Mouse (Mus musculus) intestine, embryonic 15.5 days (tissue): ENCODE measurements around the gene Mrpl35. TPM values are rescaled to one million over a fixed set of nuclear protein-coding genes. Genes with fewer than 3 reads are reported as not detected.

Experiments
- ATAC-seq: fragments of 200-750 bp; cut with Nextera tagmentation; 2 replicates; pipeline ENCODE4 v1.8.0; 2017; ENCODE audit warnings: moderate TSS enrichment, moderate library complexity
- H3K27ac ChIP-seq: fragments of 300-500 bp; sonication (generic); 2 replicates; pipeline ENCODE4 v1.5.1; 2015; ENCODE audit warnings: mild to moderate bottlenecking, inconsistent platforms
- H3K27me3 ChIP-seq: fragments of 300-500 bp; sonication (generic); replicated peaks from 2 replicates; pipeline ENCODE4 v1.6.1; 2015; ENCODE audit warnings: inconsistent platforms
- H3K36me3 ChIP-seq: fragments of 300-500 bp; sonication (generic); 2 replicates; pipeline ENCODE4 v1.6.1; 2015; ENCODE audit warnings: inconsistent platforms
- H3K4me1 ChIP-seq: fragments of 300-500 bp; sonication (generic); replicated peaks from 2 replicates; pipeline ENCODE4 v1.6.1; 2015; ENCODE audit warnings: inconsistent platforms
- H3K4me2 ChIP-seq: fragments of 300-500 bp; sonication (generic); replicated peaks from 2 replicates; pipeline ENCODE4 v1.6.1; 2015; ENCODE audit warnings: mild to moderate bottlenecking, inconsistent platforms
- H3K4me3 ChIP-seq: fragments of 300-500 bp; sonication (generic); replicated peaks from 2 replicates; pipeline ENCODE4 v1.5.1; 2015; ENCODE audit warnings: inconsistent platforms
- H3K9ac ChIP-seq: fragments of 300-500 bp; sonication (generic); 2 replicates; pipeline ENCODE4 v1.6.1; 2015; ENCODE audit warnings: inconsistent platforms
- H3K9me3 ChIP-seq: fragments of 300-500 bp; sonication (generic); 2 replicates; pipeline ENCODE4 v1.6.1; 2016; ENCODE audit warnings: inconsistent platforms
- WGBS: fragments of 180-500 bp; shearing (Covaris S2); methylation state at CpG from one replicate; pipeline ENCODE4 v1.1.7; 2015; 5-methylcytosine and 5-hydroxymethylcytosine counted together
- polyA plus RNA-seq: library from polyadenylated mRNA; unstranded; fragments of >200 nt; fragmentation: Nextera tagmentation; extraction: Ambion mirVana; gene quantifications from 2 replicates; pipeline ENCODE4 v1.2.1, GENCODE M21; 2015

Gene Mrpl35
- polyA plus RNA-seq, 1 experiment from 2014 or later = 74.3 TPM

- Histone ChIP-seq H3K27me3 (no peaks in the 10 kb centered on the region), H3K4me1 (no peaks in the 10 kb centered on the region), H3K4me2 (no peak overlapping the region), H3K4me3 (no peak overlapping the region), H3K27ac (no peak overlapping the region), H3K36me3 (no peaks in the 10 kb centered on the region), H3K9me3 (no peaks in the 10 kb centered on the region), H3K9ac (no peak overlapping the region)
- WGBS = 68% methylated on average over 9 of the region's 9 CpGs
- no peak for ATAC-seq
Measured at GRCm38 (mm10) chr6:71788348-71788747, 38.4 kb downstream of the Mrpl35 start.

GRCm38 (mm10) chr6:71783165-71783564, 43.6 kb downstream of the Mrpl35 start:
- Histone ChIP-seq H3K4me2 (no peak overlapping the region), H3K27me3 (no peaks in the 10 kb centered on the region), H3K36me3 (no peaks in the 10 kb centered on the region), H3K4me3 (no peak overlapping the region), H3K9ac (no peak overlapping the region), H3K4me1 (no peaks in the 10 kb centered on the region), H3K27ac (no peak overlapping the region), H3K9me3 (no peaks in the 10 kb centered on the region)
- 89% methylated on average over 5 of the region's 5 CpGs for WGBS
- ATAC-seq = no peak

DNA sequence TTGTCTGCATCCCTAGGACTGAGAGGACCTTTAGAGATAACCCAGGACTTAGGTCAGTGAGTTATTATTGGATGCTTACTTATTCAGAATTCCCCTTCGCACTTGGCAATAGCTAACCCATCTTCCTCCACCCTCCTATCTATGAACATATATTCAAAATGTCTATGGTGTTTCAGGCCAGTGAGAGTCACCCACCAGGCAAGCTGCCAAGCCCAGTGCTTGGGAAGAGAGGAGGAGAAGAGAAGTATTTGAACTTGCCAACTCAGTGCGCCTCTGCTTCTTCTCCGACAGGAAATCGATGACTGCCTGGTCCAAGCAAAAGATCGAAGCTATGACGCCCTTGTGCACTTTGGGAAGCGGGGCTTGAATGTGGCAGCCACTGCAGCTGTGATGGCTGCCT, 46.3 kb downstream of the Mrpl35 start:
- no peaks in the 10 kb centered on the region for H3K27me3 ChIP-seq
- H3K27ac ChIP-seq = no peak overlapping the region
- H3K36me3 ChIP-seq = no peaks in the 10 kb centered on the region
- no peak overlapping the region for H3K9ac ChIP-seq
- WGBS = 84% methylated on average over 7 of the region's 7 CpGs
- no peak for ATAC-seq
- no peaks in the 10 kb centered on the region for H3K9me3 ChIP-seq
- no peak overlapping the region for H3K4me3 ChIP-seq
- H3K4me1 ChIP-seq = no peaks in the 10 kb centered on the region
- no peak overlapping the region for H3K4me2 ChIP-seq

GRCm38 (mm10) chr6:71779831-71780230, 46.9 kb downstream of the Mrpl35 start:
- no peaks in the 10 kb centered on the region for H3K27me3 ChIP-seq
- H3K9me3 ChIP-seq = no peaks in the 10 kb centered on the region
- 80% methylated on average over 2 of the region's 2 CpGs for WGBS
- no peaks in the 10 kb centered on the region for H3K4me1 ChIP-seq
- no peak overlapping the region for H3K27ac ChIP-seq
- no peaks in the 10 kb centered on the region for H3K36me3 ChIP-seq
- ATAC-seq = no peak
- H3K4me2 ChIP-seq = no peak overlapping the region
- H3K4me3 ChIP-seq = no peak overlapping the region
- no peak overlapping the region for H3K9ac ChIP-seq

- WGBS = 79% methylated on average over 5 of the region's 5 CpGs
- Histone ChIP-seq H3K4me3 (no peak overlapping the region), H3K4me1 (no peaks in the 10 kb centered on the region), H3K27me3 (no peaks in the 10 kb centered on the region), H3K9me3 (no peaks in the 10 kb centered on the region), H3K36me3 (no peaks in the 10 kb centered on the region), H3K27ac (no peak overlapping the region), H3K9ac (no peak overlapping the region), H3K4me2 (no peak overlapping the region)
- no peak for ATAC-seq
Measured at GRCm38 (mm10) chr6:71778016-71778415, 48.8 kb downstream of the Mrpl35 start.

DNA sequence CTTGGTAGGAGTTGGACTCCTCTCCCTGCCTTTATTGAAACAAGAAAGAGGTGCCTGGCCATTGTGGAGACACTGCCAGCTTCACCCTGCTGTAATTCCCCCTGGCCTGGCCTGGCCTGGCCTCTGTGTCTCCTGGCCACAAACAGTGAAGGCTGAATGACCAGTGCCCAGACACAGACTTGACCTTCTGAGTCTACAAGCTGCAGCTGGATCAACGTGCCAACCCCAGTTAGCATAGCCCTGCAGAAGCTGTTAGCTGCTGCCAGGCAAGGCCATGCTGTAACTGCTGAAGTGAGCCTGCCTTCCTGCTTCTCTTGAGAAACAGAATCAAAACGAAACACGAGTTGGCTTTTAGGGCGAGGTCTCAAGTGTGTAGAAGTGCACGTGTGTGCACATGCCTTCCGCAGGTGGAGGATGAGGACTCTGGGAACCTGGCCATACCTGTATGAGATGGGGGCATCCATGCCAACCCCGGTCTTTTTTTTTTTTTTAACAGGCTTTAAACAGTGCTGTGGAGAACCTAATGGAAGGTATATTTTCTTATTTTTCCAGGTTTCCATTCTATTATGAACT, 54.0 kb downstream of the Mrpl35 start:
- Histone ChIP-seq H3K9me3 (no peaks in the 10 kb centered on the region), H3K9ac (no peak overlapping the region), H3K4me2 (no peak overlapping the region), H3K27ac (no peak overlapping the region), H3K4me1 (no peaks in the 10 kb centered on the region), H3K4me3 (no peak overlapping the region), H3K27me3 (no peaks in the 10 kb centered on the region), H3K36me3 (no peaks in the 10 kb centered on the region)
- no peak for ATAC-seq
- WGBS = 90% methylated on average over 7 of the region's 7 CpGs

DNA sequence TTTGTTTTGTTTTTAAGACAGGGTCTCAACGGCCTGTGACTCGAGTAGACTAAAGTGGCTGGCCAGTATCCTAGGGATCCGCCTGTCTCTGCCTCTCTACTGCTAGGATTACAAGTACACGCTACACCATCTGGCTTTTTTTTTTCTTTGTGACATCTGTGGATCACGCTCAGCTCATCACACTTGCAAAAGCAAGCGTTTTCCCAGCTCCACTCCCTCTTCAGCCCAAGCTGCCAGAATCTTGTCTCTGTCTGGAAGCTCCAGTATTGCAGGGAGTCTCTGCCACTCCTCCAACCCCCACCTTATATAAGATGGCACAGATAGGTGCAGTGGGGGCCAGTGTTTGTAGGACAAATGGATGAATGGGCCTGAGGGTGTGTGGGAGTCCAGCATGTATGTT, 54.6 kb downstream of the Mrpl35 start:
- Histone ChIP-seq H3K27me3 (no peaks in the 10 kb centered on the region), H3K36me3 (no peaks in the 10 kb centered on the region), H3K4me1 (no peaks in the 10 kb centered on the region), H3K4me3 (no peak overlapping the region), H3K4me2 (no peak overlapping the region), H3K27ac (no peak overlapping the region), H3K9ac (no peak overlapping the region), H3K9me3 (no peaks in the 10 kb centered on the region)
- no peak for ATAC-seq
- WGBS = 70% methylated on average over 6 of the region's 6 CpGs

DNA sequence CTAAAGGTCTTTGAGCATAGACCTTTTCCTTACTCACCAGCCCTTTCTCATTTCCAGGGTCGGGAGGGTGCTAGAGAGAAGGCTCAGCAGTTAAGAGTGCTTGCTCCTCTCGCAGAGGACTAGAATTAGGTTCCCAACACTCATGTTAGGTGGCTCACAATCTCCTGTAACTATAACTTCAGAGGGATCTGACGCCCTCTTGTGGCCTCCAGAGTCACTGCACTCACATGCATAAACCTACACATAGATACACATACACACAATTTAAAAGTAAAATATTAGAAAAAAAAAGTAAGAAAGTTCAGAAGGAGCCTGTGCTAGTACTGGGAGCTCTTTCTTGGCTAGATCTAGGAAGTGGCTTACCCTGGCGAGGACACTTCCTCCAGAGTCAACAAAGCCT, 55.5 kb downstream of the Mrpl35 start:
- no peaks in the 10 kb centered on the region for H3K27me3 ChIP-seq
- H3K9ac ChIP-seq = no peak overlapping the region
- no peaks in the 10 kb centered on the region for H3K4me1 ChIP-seq
- ATAC-seq = no peak
- 91% methylated on average over 4 of the region's 4 CpGs for WGBS
- no peaks in the 10 kb centered on the region for H3K36me3 ChIP-seq
- H3K9me3 ChIP-seq = no peaks in the 10 kb centered on the region
- no peak overlapping the region for H3K27ac ChIP-seq
- no peak overlapping the region for H3K4me2 ChIP-seq
- no peak overlapping the region for H3K4me3 ChIP-seq

- Histone ChIP-seq H3K4me3 (no peak overlapping the region), H3K4me2 (no peak overlapping the region), H3K9ac (no peak overlapping the region), H3K27me3 (no peaks in the 10 kb centered on the region), H3K9me3 (no peaks in the 10 kb centered on the region), H3K36me3 (no peaks in the 10 kb centered on the region), H3K27ac (no peak overlapping the region), H3K4me1 (no peaks in the 10 kb centered on the region)
- 94% methylated on average over 4 of the region's 4 CpGs for WGBS
- no peak for ATAC-seq
Measured at GRCm38 (mm10) chr6:71770856-71771255, 55.9 kb downstream of the Mrpl35 start.

- no peak for ATAC-seq
- no peaks in the 10 kb centered on the region for H3K27me3 ChIP-seq
- no peak overlapping the region for H3K27ac ChIP-seq
- H3K4me1 ChIP-seq = no peaks in the 10 kb centered on the region
- no peak overlapping the region for H3K9ac ChIP-seq
- WGBS = 77% methylated on average over 12 of the region's 12 CpGs
- H3K9me3 ChIP-seq = no peaks in the 10 kb centered on the region
- H3K36me3 ChIP-seq = no peaks in the 10 kb centered on the region
- H3K4me3 ChIP-seq = no peak overlapping the region
- H3K4me2 ChIP-seq = no peak overlapping the region
Measured at GRCm38 (mm10) chr6:71769901-71770690, 56.7 kb downstream of the Mrpl35 start.

DNA sequence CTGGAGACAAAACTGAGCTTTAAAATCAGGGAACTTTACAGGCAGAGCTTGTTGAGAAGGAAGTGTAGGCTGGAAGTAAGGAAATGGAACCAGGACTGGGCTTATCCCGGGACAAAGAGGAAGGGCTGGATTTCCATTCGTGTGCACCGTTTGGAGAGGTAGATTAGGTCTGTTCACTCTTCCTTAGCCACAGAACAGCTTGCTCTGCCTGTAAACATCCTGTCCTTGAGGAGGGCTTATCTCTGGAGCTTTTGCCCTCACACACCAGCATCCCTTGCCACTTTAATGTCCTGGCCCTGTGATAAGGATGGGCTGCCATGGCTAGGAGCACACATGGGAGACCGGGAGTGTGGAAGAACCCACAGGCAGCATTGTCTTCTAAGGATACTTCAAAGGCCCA, 59.0 kb downstream of the Mrpl35 start:
- Histone ChIP-seq H3K27ac (no peak overlapping the region), H3K36me3 (no peaks in the 10 kb centered on the region), H3K4me3 (no peak overlapping the region), H3K9ac (no peak overlapping the region), H3K4me1 (no peaks in the 10 kb centered on the region), H3K27me3 (no peaks in the 10 kb centered on the region), H3K9me3 (no peaks in the 10 kb centered on the region), H3K4me2 (no peak overlapping the region)
- no peak for ATAC-seq
- WGBS = 67% methylated on average over 4 of the region's 4 CpGs
